Mouse (Mus musculus): ENCODE results near the gene Ager. TPM values are rescaled to one million over a fixed set of nuclear protein-coding genes. Genes with fewer than 3 reads are reported as not detected.

Gene Ager
- polyA plus RNA-seq, 1 experiment from 2014 or later = 3.6 TPM

- Histone ChIP-seq H3K27ac (no peak overlapping the region), H3K4me3 (no peak overlapping the region), H3K9me3 (replicated peaks) (no peaks in the 10 kb centered on the region), H3K27me3 (ENCODE audit: low read depth, poor library complexity, severe bottlenecking) (no peaks in the 10 kb centered on the region), H3K4me1 (peaks cover 22% of the 10 kb centered on the region), H3K36me3 (0 out of 2 replicates have a peak, but pooled peaks cover 2% of the 10 kb centered on the region)
- no peak for DNase-seq (ENCODE audit: low spot score)
- WGBS = 68% methylated on average over 9 of the region's 9 CpGs
Observed at GRCm38 (mm10) chr17:34567311-34567710, 30.4 kb upstream of the Ager start.

DNA sequence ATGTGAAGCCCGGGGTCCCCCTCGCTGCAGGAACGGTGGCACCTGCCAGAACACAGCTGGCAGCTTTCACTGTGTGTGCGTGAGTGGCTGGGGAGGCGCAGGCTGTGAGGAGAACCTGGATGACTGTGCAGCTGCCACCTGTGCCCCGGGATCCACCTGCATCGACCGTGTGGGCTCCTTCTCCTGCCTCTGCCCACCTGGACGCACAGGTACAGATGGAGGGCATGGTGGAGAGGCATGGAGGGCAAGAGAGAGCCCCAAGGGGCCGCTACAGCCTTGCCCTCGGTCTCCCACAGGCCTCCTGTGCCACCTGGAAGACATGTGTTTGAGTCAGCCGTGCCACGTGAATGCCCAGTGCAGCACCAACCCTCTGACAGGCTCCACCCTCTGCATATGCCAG lies 29.2 kb upstream of the Ager start:
- H3K27me3 ChIP-seq (ENCODE audit: low read depth, poor library complexity, severe bottlenecking) = no peaks in the 10 kb centered on the region
- H3K27ac ChIP-seq = no peak overlapping the region
- DNase-seq (ENCODE audit: low spot score) = no peak
- no peak overlapping the region for H3K4me3 ChIP-seq
- H3K4me1 ChIP-seq = peaks cover 24% of the 10 kb centered on the region
- no peaks in the 10 kb centered on the region for H3K9me3 ChIP-seq (replicated peaks)
- 0 out of 2 replicates have a peak, but pooled peaks cover 2% of the 10 kb centered on the region for H3K36me3 ChIP-seq
- WGBS = 88% methylated on average over 13 of the region's 13 CpGs

GRCm38 (mm10) chr17:34569919-34570318 lies 27.7 kb upstream of the Ager start:
- WGBS = 73% methylated on average over 4 of the region's 4 CpGs
- Histone ChIP-seq H3K27me3 (ENCODE audit: low read depth, poor library complexity, severe bottlenecking) (no peaks in the 10 kb centered on the region), H3K4me1 (peaks cover 13% of the 10 kb centered on the region), H3K4me3 (no peak overlapping the region), H3K36me3 (0 out of 2 replicates have a peak, but pooled peaks cover 2% of the 10 kb centered on the region), H3K27ac (0 out of 2 replicates have a peak overlapping the region, but pooled peaks have one; percentile 16), H3K9me3 (replicated peaks) (no peaks in the 10 kb centered on the region)
- DNase-seq (ENCODE audit: low spot score) = no peak

DNA sequence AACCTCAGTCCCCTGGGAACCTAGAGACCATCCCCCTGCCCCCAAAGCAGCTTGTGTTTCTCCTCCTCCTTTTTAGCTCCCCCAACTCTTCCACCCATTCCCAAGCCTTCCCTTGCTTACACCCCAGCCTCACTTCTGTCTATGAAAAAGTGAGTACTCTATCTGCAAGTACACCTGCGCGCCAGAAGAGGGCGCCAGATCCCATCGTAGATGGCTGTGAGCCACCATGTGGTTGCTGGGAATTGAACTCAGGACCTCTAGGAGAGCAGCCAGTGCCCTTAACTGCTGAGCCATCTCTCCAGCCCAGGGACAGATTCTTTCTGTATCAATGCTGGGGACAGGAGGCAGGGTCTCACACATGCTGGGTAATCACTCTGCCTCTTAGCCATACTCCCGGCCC lies 25.8 kb upstream of the Ager start:
- DNase-seq (ENCODE audit: low spot score) = no peak
- Histone ChIP-seq H3K4me3 (no peak overlapping the region), H3K9me3 (replicated peaks) (no peaks in the 10 kb centered on the region), H3K27me3 (ENCODE audit: low read depth, poor library complexity, severe bottlenecking) (no peaks in the 10 kb centered on the region), H3K4me1 (peaks cover 9% of the 10 kb centered on the region; the same call in 1 of the 2 replicates), H3K36me3 (0 out of 2 replicates have a peak, but pooled peaks cover 2% of the 10 kb centered on the region), H3K27ac (0 out of 2 replicates have a peak overlapping the region, but pooled peaks have one; percentile 5)
- WGBS = 19% methylated on average over 5 of the region's 5 CpGs

- Histone ChIP-seq H3K27ac (peak overlapping the region; percentile 5; the same call in 1 of the 2 replicates), H3K4me3 (no peak overlapping the region), H3K36me3 (0 out of 2 replicates have a peak, but pooled peaks cover 2% of the 10 kb centered on the region), H3K4me1 (peaks cover 9% of the 10 kb centered on the region; the same call in 1 of the 2 replicates), H3K9me3 (replicated peaks) (no peaks in the 10 kb centered on the region), H3K27me3 (ENCODE audit: low read depth, poor library complexity, severe bottlenecking) (no peaks in the 10 kb centered on the region)
- no peak for DNase-seq (ENCODE audit: low spot score)
- 17% methylated on average over 15 of the region's 15 CpGs for WGBS
Observed at GRCm38 (mm10) chr17:34572361-34572760, 25.3 kb upstream of the Ager start.

- WGBS = 74% methylated on average over 5 of the region's 5 CpGs
- no peaks in the 10 kb centered on the region for H3K9me3 ChIP-seq (replicated peaks)
- H3K4me3 ChIP-seq = no peak overlapping the region
Observed at GRCm38 (mm10) chr17:34576577-34576976, 21.1 kb upstream of the Ager start.

DNA sequence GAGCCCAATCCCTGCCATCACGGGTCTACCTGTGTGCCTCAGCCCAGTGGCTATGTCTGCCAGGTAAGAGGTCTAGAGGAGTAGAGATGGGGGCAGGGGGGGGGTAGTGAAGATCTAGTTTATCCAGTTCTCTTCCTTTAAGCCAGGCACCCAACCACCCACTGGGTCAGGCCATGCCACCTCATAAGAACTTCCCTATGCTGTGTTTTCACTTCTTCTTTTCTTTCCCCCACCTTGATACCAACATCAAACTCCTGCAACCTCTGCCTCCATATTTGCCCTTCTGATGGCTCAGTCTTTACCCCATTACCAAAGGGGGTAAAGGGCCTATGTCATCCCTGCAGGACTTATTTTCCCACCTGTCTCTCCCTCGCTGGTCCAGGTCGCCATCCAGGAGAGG lies 19.6 kb upstream of the Ager start:
- Histone ChIP-seq H3K9me3 (replicated peaks) (no peaks in the 10 kb centered on the region), H3K4me1 (0 out of 2 replicates have a peak, but pooled peaks cover under 1% of the 10 kb centered on the region), H3K36me3 (no peaks in the 10 kb centered on the region), H3K4me3 (no peak overlapping the region), H3K27me3 (ENCODE audit: low read depth, poor library complexity, severe bottlenecking) (no peaks in the 10 kb centered on the region), H3K27ac (no peak overlapping the region)
- no peak for DNase-seq (ENCODE audit: low spot score)
- WGBS = 91% methylated on average over 3 of the region's 3 CpGs

More at GRCm38 (mm10) chr17:34576577-34576976, 21.1 kb upstream of the Ager start:
- Histone ChIP-seq H3K27me3 (ENCODE audit: low read depth, poor library complexity, severe bottlenecking) (no peaks in the 10 kb centered on the region), H3K4me1 (peaks cover 5% of the 10 kb centered on the region; the same call in 1 of the 2 replicates), H3K27ac (no peak overlapping the region), H3K36me3 (0 out of 2 replicates have a peak, but pooled peaks cover under 1% of the 10 kb centered on the region)
- DNase-seq (ENCODE audit: low spot score) = no peak

- Histone ChIP-seq H3K27me3 (ENCODE audit: low read depth, poor library complexity, severe bottlenecking) (no peaks in the 10 kb centered on the region), H3K4me3 (no peak overlapping the region), H3K36me3 (no peaks in the 10 kb centered on the region), H3K27ac (peak overlapping the region; percentile 51; the same call in 1 of the 2 replicates), H3K9me3 (replicated peaks) (no peaks in the 10 kb centered on the region), H3K4me1 (peaks cover 33% of the 10 kb centered on the region)
- no peak for DNase-seq (ENCODE audit: low spot score)
- 82% methylated on average over 12 of the region's 12 CpGs for WGBS
Observed at GRCm38 (mm10) chr17:34582528-34582927, 15.1 kb upstream of the Ager start.

GRCm38 (mm10) chr17:34583397-34583796 lies 14.3 kb upstream of the Ager start:
- H3K36me3 ChIP-seq = no peaks in the 10 kb centered on the region
- H3K9me3 ChIP-seq (replicated peaks) = no peaks in the 10 kb centered on the region
- H3K27ac ChIP-seq = peak overlapping the region; percentile 48; the same call in 1 of the 2 replicates
- H3K4me1 ChIP-seq = peaks cover 40% of the 10 kb centered on the region
- H3K27me3 ChIP-seq (ENCODE audit: low read depth, poor library complexity, severe bottlenecking) = no peaks in the 10 kb centered on the region
- 66% methylated on average over 7 of the region's 7 CpGs for WGBS
- H3K4me3 ChIP-seq = no peak overlapping the region
- no peak for DNase-seq (ENCODE audit: low spot score)

GRCm38 (mm10) chr17:34583819-34584218 lies 13.8 kb upstream of the Ager start:
- Histone ChIP-seq H3K9me3 (replicated peaks) (no peaks in the 10 kb centered on the region), H3K4me1 (peaks cover 44% of the 10 kb centered on the region), H3K4me3 (no peak overlapping the region), H3K27ac (0 out of 2 replicates have a peak overlapping the region, but pooled peaks have one; percentile 48), H3K36me3 (no peaks in the 10 kb centered on the region), H3K27me3 (ENCODE audit: low read depth, poor library complexity, severe bottlenecking) (no peaks in the 10 kb centered on the region)
- 86% methylated on average over 8 of the region's 8 CpGs for WGBS
- DNase-seq (ENCODE audit: low spot score) = no peak

GRCm38 (mm10) chr17:34585121-34585520 lies 12.5 kb upstream of the Ager start:
- H3K27me3 ChIP-seq (ENCODE audit: low read depth, poor library complexity, severe bottlenecking) = no peaks in the 10 kb centered on the region
- H3K4me3 ChIP-seq = no peak overlapping the region
- peaks cover 57% of the 10 kb centered on the region for H3K4me1 ChIP-seq
- H3K27ac ChIP-seq = peak overlapping the region; percentile 100; the same call in 1 of the 2 replicates
- H3K36me3 ChIP-seq = no peaks in the 10 kb centered on the region
- 95% methylated on average over 8 of the region's 8 CpGs for WGBS
- no peak for DNase-seq (ENCODE audit: low spot score)
- no peaks in the 10 kb centered on the region for H3K9me3 ChIP-seq (replicated peaks)

GRCm38 (mm10) chr17:34585877-34586771 lies 11.5 kb upstream of the Ager start:
- Histone ChIP-seq H3K4me3 (peak overlapping the region; percentile 95), H3K27me3 (ENCODE audit: low read depth, poor library complexity, severe bottlenecking) (no peaks in the 10 kb centered on the region), H3K9me3 (replicated peaks) (no peaks in the 10 kb centered on the region), H3K36me3 (no peaks in the 10 kb centered on the region), H3K4me1 (peaks cover 67% of the 10 kb centered on the region), H3K27ac (peak overlapping the region; percentile 100)
- 24% methylated on average over 32 of the region's 32 CpGs for WGBS
- DNase-seq (ENCODE audit: low spot score) = peak; percentile 66

All from limb, embryonic 10.5 days (tissue).